Mouse (Mus musculus) bone marrow macrophage, adult 2 months (primary cell): Measurements from ENCODE around the gene Hpgds. TPM values are rescaled to one million over a fixed set of nuclear protein-coding genes. Genes with fewer than 3 reads are reported as not detected.

Source experiments
- H3K27ac ChIP-seq: 2 replicates; pipeline ENCODE4 v1.5.1; 2012; ENCODE audit warnings: low read depth, low read length; ENCODE audit not compliant: insufficient read depth
- H3K4me1 ChIP-seq: 2 replicates; pipeline ENCODE4 v1.6.1; 2012; ENCODE audit warnings: low read length; ENCODE audit not compliant: control insufficient read depth, insufficient read depth
- H3K4me3 ChIP-seq: 2 replicates; pipeline ENCODE4 v1.5.1; 2012; ENCODE audit warnings: mild to moderate bottlenecking, low read length, moderate library complexity; ENCODE audit not compliant: insufficient read depth
- CTCF ChIP-seq: IDR thresholded peaks from 2 replicates; pipeline ENCODE4 v1.5.1; 2012; ENCODE audit warnings: low read depth, mild to moderate bottlenecking, low read length, moderate library complexity
- POLR2A ChIP-seq: IDR thresholded peaks from 2 replicates; pipeline ENCODE4 v1.6.1; 2012; ENCODE audit warnings: mild to moderate bottlenecking, low read depth, low read length, borderline replicate concordance
- polyA plus RNA-seq: library from polyadenylated mRNA; stranded (reverse); fragments of >200 nt; gene quantifications from 2 replicates; pipeline ENCODE4 v1.2.4, GENCODE M21; 2012; ENCODE audit not compliant: missing spikeins, insufficient read depth, insufficient read length

The Hpgds gene
- polyA plus RNA-seq, 1 experiment = 246 TPM

DNA sequence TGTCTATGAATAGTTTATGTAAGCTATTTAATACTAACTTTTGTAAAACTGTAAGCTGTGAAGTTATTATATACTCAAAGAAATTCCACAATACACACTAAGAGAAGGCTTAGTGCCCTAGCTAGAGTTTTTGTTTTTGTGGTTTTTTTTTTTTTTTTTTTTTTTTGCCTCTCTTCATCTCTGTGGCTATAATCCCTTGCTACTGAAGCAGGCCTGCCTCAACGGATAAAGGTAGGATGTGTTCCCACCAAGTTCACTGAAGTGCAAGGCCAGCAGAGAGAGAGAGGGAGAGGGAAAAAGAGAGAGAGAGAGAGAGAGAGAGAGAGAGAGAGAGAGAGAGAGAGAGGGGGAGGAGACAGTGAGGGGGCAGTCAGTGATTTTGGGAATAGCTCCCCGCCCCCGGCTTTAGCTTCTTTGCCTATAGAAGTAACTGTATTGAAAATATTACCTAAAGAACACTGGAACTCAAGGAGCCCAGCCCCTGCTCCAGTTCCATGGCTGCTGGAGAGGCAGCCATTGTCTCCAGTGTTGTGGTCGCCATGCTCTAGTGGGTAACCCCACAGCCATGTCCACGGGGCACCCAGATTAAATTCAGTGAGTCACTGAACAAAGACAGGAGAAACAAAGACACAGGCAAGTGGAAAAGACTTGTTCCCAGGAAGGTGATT is 4.5 kb downstream of the Hpgds start:
- Histone ChIP-seq H3K4me1 (peaks cover 33% of the 10 kb centered on the region), H3K27ac (peak overlapping the region; percentile 8), H3K4me3 (peak overlapping the region; percentile 51)
- TF ChIP-seq POLR2A = no peak
- no peak for TF ChIP-seq CTCF

DNA sequence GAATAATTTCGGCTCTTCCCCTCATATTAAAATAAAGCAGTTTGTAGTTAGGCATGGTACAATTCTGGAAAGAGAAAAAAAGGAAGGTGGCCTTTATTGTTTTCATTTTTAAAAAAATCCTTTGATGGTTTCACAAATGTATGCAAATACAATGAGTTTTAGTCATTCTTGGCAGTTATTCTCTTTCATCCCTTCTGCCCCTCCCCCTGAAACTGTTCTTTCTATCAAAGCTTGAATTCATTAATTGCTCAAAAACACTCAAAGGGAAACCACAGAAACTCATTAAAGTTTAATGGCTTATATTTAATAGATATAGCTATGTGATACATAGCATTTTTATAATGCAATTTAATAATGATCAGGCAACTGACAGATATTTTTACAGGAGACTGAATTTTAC is 6.5 kb downstream of the Hpgds start:
- H3K27ac ChIP-seq = peak overlapping the region; percentile 75
- TF ChIP-seq POLR2A (no peak), CTCF (no peak)
- H3K4me3 ChIP-seq = no peak overlapping the region
- H3K4me1 ChIP-seq = peaks cover 31% of the 10 kb centered on the region

DNA sequence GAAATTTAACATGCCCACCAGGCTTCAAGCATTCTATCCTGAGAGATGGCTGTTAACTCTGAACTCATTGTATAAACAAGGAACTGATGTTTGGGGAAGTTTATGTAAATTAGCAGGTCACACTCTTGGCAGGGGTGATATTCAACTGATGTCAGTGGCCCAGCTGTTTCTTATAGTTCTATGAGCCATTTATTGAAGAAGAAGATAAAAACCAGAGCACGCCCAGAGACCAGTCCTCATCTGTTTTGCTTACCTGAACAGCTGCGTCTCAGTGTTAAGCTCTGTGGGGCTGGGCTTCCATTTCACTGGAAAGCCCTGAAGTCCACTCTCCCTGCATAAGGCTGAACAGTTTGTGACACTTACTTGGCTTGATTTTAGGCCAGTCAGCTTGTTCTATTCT is 6.9 kb downstream of the Hpgds start:
- peaks cover 31% of the 10 kb centered on the region for H3K4me1 ChIP-seq
- TF ChIP-seq CTCF (no peak), POLR2A (no peak)
- H3K4me3 ChIP-seq = no peak overlapping the region
- peak overlapping the region; percentile 75 for H3K27ac ChIP-seq

DNA sequence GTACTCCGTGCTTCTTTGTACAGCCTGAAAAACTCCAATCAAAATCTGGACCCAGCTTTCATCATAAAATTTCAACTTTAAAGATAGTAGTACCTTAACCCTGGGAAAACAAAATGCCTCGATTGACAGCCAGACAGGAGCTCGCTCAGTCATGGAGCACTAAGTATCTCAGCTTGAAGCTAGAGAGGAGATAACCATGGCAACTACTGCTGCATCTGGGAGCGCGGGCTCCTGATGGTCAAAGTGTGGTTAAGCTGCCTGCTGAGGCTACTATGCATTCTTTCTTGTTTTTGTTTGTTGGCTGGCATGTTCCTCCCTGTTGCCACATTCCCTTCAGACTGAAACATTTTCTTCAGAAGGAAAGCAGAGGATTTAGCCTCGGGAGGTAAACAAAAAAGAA is 12.3 kb downstream of the Hpgds start:
- no peak overlapping the region for H3K4me3 ChIP-seq
- TF ChIP-seq POLR2A (no peak), CTCF (no peak)
- H3K27ac ChIP-seq = no peak overlapping the region
- H3K4me1 ChIP-seq = peaks cover 8% of the 10 kb centered on the region

DNA sequence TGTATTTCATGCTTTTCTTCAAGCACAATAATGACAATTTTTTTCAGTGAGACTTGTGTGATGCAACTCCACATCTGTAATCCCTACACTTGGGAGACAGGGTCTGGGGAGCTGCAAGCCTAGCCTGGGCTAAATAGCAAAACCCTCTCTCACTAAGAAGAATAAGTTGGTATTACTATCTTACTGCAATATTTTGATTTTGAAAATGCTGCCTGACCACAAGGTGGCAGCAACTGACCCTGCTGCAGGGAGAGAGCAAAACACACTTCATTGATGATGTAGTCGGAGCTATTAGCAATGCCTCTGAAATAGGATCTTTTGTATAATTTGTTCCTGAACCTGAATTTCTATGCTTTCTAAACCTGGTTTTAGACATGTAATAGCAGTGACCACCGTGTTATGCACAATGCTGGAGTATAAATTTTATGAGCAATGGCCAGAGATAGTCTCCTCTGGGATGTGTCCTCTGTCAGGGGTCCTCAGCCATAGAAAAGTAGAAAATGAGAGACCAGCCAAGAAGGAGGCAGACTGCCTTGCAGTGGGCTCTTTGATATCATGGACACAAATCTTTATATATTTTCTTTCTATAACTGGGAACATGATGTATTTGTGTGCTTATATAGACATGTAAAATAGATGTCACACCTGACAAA is 18.5 kb downstream of the Hpgds start:
- Histone ChIP-seq H3K27ac (no peak overlapping the region), H3K4me3 (no peak overlapping the region), H3K4me1 (no peaks in the 10 kb centered on the region)
- TF ChIP-seq CTCF = peak; percentile 72
- TF ChIP-seq POLR2A = no peak

DNA sequence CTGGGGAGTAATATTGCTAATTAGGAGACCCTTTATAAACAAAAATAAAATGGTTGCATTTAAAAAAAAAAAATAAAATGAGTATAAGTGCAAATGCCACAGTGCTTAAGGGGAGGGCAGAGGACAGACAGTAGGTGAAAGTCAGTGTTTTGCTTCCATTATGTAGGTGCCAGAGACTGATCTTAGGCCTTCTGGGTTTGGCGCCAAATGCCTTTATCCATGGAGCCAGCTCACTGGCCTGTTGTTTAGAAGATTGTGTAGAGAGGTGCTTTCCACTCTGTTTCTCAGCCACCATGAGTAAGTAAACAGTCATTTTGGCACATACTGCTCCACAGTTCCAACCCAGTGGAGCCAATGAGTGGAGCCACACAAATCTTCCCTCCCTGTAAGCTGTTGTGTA is 27.2 kb downstream of the Hpgds start:
- H3K4me3 ChIP-seq = no peak overlapping the region
- no peak overlapping the region for H3K27ac ChIP-seq
- H3K4me1 ChIP-seq = peaks cover 11% of the 10 kb centered on the region
- no peak for TF ChIP-seq CTCF
- TF ChIP-seq POLR2A = no peak

DNA sequence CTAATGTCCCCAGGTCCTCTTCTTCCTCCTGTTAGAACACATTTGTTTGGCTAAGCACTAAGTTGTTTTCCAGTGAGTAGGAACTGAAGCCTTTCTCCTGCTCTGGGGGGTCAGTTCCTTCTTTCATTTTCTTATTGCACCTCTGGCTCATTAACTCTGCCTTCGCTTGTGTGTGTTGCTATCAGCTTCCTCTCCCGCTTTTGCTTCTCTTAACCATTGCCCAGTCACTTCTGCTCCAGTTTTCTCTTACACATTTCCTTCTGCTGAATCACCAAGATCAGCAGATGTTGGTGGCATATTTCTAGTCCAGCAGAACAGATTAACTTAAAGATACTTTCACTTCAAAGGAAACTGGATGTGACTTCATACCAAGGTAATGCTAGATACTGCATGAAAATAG is 29.8 kb downstream of the Hpgds start:
- H3K4me3 ChIP-seq = no peak overlapping the region
- H3K4me1 ChIP-seq = peaks cover 11% of the 10 kb centered on the region
- H3K27ac ChIP-seq = peak overlapping the region; percentile 35
- TF ChIP-seq POLR2A (no peak), CTCF (no peak)

DNA sequence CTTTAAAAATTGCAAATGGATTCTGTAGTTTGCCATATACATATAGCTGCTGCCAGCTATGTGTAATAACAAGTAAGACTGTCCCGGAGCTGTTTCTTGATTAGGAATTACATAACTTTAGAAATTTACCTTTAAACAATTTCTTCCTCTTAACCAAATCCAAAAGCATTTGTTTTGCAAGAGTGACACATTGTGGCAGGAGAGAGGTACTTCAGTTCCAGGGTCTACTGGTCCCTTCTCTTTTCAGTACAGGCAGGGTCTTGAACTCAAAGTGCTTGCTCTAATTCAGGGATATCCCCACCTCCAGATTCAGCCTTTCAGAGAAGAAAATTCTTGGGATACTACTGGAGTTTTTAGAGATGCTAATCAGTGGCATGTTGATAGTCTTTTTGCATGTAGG is 65.6 kb downstream of the Hpgds start:
- TF ChIP-seq POLR2A = no peak
- no peak for TF ChIP-seq CTCF
- Histone ChIP-seq H3K4me1 (no peaks in the 10 kb centered on the region), H3K4me3 (no peak overlapping the region), H3K27ac (no peak overlapping the region)

DNA sequence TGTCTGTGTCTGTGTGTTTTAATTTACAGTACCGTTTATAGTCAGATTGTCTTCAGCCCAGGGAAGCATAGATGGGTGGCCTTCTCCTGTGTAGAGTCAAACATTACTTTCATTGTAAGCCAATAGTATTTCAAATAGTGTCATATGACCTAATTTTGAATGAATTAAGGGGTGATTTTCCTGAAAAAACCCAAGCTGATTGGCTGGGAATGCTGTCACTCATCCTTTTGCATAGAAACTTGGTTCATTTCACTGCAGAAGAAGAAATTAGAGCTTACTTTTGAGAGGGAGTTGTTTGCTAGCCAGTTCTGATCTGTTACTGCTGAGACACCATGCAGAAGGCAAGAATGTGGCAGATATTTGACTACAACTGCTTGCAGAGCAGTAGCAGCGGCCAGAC is 69.5 kb downstream of the Hpgds start:
- no peaks in the 10 kb centered on the region for H3K4me1 ChIP-seq
- TF ChIP-seq CTCF (no peak), POLR2A (no peak)
- no peak overlapping the region for H3K4me3 ChIP-seq
- no peak overlapping the region for H3K27ac ChIP-seq

Other genes starting within 250 kb of the Hpgds start
- 25.6 and 39.4 TPM in 2 replicates for gene Smarcad1, start 102.3 kb downstream of the Hpgds start, polyA plus RNA-seq
- not detected in 2 replicates for gene C130060K24Rik, start 236.2 kb upstream of the Hpgds start, polyA plus RNA-seq